1 mouse cellular context compared by ENCODE assay signal in the genomic region with DNA sequence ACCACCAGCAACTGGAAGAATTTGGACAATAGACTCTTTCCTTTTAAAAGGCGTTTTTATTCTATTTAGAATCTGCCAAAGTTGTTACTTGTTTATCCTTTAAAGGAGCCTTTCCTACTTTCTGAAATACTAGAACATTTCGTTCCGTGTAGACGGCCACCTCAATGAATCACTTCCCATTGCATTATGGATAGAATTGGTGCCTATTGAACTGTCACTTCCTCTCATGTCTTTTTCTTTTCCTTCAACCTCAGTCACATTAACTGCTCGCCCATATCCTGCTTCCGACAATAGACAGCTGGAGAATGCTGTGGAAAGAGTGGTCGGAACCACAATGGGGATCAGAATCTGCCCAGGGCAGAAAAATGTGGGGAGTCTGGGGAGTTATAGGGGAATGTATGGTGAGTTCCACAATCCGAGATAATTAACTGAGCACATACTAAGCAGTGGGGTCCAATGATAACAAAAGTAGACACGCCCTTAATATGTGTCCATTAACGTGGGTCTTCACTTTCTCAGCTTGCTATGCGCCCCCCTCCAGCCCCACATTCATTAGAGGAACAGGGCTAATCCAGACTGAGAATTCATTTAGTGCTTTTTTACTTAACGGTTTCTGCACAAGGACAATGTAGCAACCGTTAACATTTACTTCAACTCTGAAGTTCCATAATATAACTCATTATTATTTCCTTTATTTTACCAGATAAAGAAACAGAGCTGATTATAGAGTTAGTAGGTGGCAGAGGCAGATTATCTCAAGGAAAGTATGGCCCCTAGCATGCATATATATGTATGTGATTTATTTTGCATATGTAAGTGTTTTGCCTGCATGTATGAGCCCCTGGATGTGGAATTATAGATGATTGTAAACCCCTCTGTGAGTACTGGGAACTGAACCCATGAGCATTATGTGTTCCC.
TF ChIP-seq lines count a peak whose summit lies in the region.

No protein-coding gene starts in this region.

TF ChIP-seq in MEL, 35 proteins besides CTCF, POLR2A, EP300 and RAD21 (continued from another document):
- no peak for TF ChIP-seq ZC3H11A (IDR thresholded peaks at IDR 0.05; ENCODE audit: low read depth, low read length)
- no peak for TF ChIP-seq E2F4 (IDR thresholded peaks at IDR 0.05; ENCODE audit: borderline replicate concordance, low read depth, low read length)
- no peak; the same call in 1 of the 2 replicates for TF ChIP-seq CHD2 (IDR thresholded peaks at IDR 0.05; ENCODE audit: low read length)
- no peak for TF ChIP-seq ZMIZ1 (IDR thresholded peaks at IDR 0.05; ENCODE audit: low read depth, low read length)
- no peak for TF ChIP-seq ZKSCAN1 (IDR thresholded peaks at IDR 0.05; ENCODE audit: low read depth, low read length)
- no peak for TF ChIP-seq POLR2AphosphoS2 (IDR thresholded peaks at IDR 0.05; ENCODE audit: low read length)
- TF ChIP-seq MEF2A (IDR thresholded peaks at IDR 0.05; ENCODE audit: extremely low read depth, insufficient replicate concordance, low read depth, low read length, poor library complexity, severe bottlenecking), result 0 out of 2 replicates have a peak, but pooled peaks have one; percentile 26
- TF ChIP-seq TAL1 (IDR thresholded peaks at IDR 0.05; ENCODE audit: low read length), result no peak
- no peak for TF ChIP-seq USF1 (IDR thresholded peaks at IDR 0.05; ENCODE audit: low read depth, low read length)
- TF ChIP-seq KAT2A (conservative IDR thresholded peaks at IDR 0.05; ENCODE audit: low read depth, low read length), result no peak
- no peak for TF ChIP-seq MAX (IDR thresholded peaks at IDR 0.05; ENCODE audit: low read length)
- peak; percentile 56 for TF ChIP-seq TCF12 (IDR thresholded peaks at IDR 0.05; ENCODE audit: low read depth, low read length)
- no peak for TF ChIP-seq HCFC1 (IDR thresholded peaks at IDR 0.05; ENCODE audit: low read depth, low read length)
- peak; percentile 4; the same call in 1 of the 2 replicates for TF ChIP-seq MAZ (IDR thresholded peaks at IDR 0.05; ENCODE audit: low read depth, low read length)
- no peak; the same call in 1 of the 2 replicates for TF ChIP-seq CHD1 (IDR thresholded peaks at IDR 0.05; ENCODE audit: low read depth, low read length)
- TF ChIP-seq POLR2AphosphoS5 (IDR thresholded peaks at IDR 0.05; ENCODE audit: borderline replicate concordance, low read depth, low read length), result no peak
- peak; percentile 35; the same call in 1 of the 2 replicates for TF ChIP-seq MXI1 (IDR thresholded peaks at IDR 0.05; ENCODE audit: low read depth, low read length)
- TF ChIP-seq USF2 (IDR thresholded peaks at IDR 0.05; ENCODE audit: borderline replicate concordance in 1 of 2, insufficient read depth in 1 of 2, low read depth in 1 of 2, low read length in 2 of 2), result no peak
- no peak for TF ChIP-seq GABPA (IDR thresholded peaks at IDR 0.05; ENCODE audit: low read depth, low read length)
- no peak for TF ChIP-seq ELF1 (IDR thresholded peaks at IDR 0.05; ENCODE audit: low read depth, low read length)
- no peak for TF ChIP-seq BHLHE40 (IDR thresholded peaks at IDR 0.05; ENCODE audit: borderline replicate concordance, low read depth, low read length)
- TF ChIP-seq MYB (IDR thresholded peaks at IDR 0.05; ENCODE audit: low read depth, low read length), result peak; percentile 68
